ENCODE assay signal across 8 mouse cellular contexts in the genomic region with DNA sequence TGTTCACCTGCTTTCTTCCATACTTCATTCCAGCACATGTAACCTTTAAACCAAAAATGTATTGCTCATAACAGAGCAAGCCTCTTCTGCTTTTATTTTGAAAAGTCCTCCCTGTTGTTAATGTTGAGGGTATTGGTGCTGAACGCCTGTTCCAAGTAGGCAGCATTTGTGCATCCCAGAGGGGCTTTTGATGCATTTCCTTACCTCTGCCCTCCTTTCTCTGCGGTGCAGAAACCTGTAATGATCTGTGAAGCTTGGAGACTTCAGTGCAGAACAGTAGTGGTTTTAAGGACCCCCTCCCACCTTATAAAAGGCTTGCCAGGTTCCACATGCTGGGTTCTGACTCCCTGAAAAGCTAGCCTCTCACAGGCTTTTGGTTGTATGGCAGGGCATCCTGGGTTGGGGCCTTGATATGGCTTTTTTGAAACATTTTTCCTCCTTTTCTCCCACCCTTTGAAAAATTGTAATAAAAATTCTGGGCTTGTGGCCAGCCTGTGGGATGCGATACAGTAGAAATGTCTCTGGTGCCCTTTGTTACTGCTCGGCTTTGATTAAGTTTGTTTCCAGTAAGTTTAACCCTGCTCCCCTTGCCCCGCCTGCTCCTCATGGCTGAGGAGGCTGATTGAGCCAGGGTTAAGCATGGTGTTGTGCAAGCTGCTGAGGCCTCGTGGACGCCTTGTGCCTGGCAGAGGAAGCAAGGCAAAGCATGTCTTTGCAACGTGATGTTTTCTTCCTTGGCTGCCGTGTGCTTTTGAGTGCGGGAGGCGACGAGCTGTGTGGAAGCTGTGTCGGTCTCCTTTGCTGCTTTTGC.
DNase-seq lines count a peak whose midpoint lies in the region; ATAC-seq lines count a peak whose summit lies in the region.

No protein-coding gene starts in this region.

- H3K4me1 ChIP-seq in heart, embryonic 12.5 days (replicated peaks): peaks cover 63% of the 10 kb centered on the region
- H3K4me1 ChIP-seq in kidney, embryonic 15.5 days: peaks cover 73% of the 10 kb centered on the region
- H3K4me1 ChIP-seq in limb, embryonic 13.5 days: peaks cover 67% of the 10 kb centered on the region
- H3K4me1 ChIP-seq in midbrain, embryonic 13.5 days (replicated peaks): peaks cover 60% of the 10 kb centered on the region
- H3K4me1 ChIP-seq in stomach, embryonic 16.5 days (ENCODE audit: control insufficient read depth, insufficient read depth, low read length): peaks cover 64% of the 10 kb centered on the region

- H3K4me3 ChIP-seq in heart, embryonic 12.5 days: no peak overlapping the region
- H3K4me3 ChIP-seq in kidney, embryonic 15.5 days (replicated peaks): no peak overlapping the region
- H3K4me3 ChIP-seq in limb, embryonic 13.5 days: no peak overlapping the region
- H3K4me3 ChIP-seq in midbrain, embryonic 13.5 days (replicated peaks): no peak overlapping the region
- H3K4me3 ChIP-seq in stomach, embryonic 16.5 days (replicated peaks; ENCODE audit: low read length): no peak overlapping the region

- no peaks in the 10 kb centered on the region for H3K27me3 ChIP-seq in heart, embryonic 12.5 days (replicated peaks)
- H3K27me3 ChIP-seq in kidney, embryonic 15.5 days: no peaks in the 10 kb centered on the region
- H3K27me3 ChIP-seq in limb, embryonic 13.5 days: no peaks in the 10 kb centered on the region
- no peaks in the 10 kb centered on the region for H3K27me3 ChIP-seq in midbrain, embryonic 13.5 days
- H3K27me3 ChIP-seq in stomach, embryonic 16.5 days (ENCODE audit: control insufficient read depth, insufficient read depth, low read length): no peaks in the 10 kb centered on the region

- peak; percentile 59 to 85 for DNase-seq in urinary bladder, adult 18-20 months (ENCODE audit: low spot score in 2 of 2)
- no peak for DNase-seq in urinary bladder, adult 2 months (ENCODE audit: low spot score)
- DNase-seq in fibroblast of lung, adult 2 months (ENCODE audit: low read depth): peak; percentile 93

- H3K9ac ChIP-seq in heart, embryonic 12.5 days: peak overlapping the region; percentile 59
- 0 out of 2 replicates have a peak overlapping the region, but pooled peaks have one; percentile 4 for H3K9ac ChIP-seq in kidney, embryonic 15.5 days
- 0 out of 2 replicates have a peak overlapping the region, but pooled peaks have one; percentile 53 for H3K9ac ChIP-seq in limb, embryonic 13.5 days
- H3K9ac ChIP-seq in midbrain, embryonic 13.5 days (replicated peaks): peak overlapping the region; percentile 25; the same call in 1 of the 2 replicates
- H3K9ac ChIP-seq in stomach, embryonic 16.5 days (ENCODE audit: low read length): peak overlapping the region; percentile 44

- no peaks in the 10 kb centered on the region; the same call in 1 of the 2 replicates for H3K36me3 ChIP-seq in heart, embryonic 12.5 days
- peaks cover 18% of the 10 kb centered on the region for H3K36me3 ChIP-seq in kidney, embryonic 15.5 days
- 0 out of 2 replicates have a peak, but pooled peaks cover 5% of the 10 kb centered on the region for H3K36me3 ChIP-seq in limb, embryonic 13.5 days
- no peaks in the 10 kb centered on the region for H3K36me3 ChIP-seq in midbrain, embryonic 13.5 days
- H3K36me3 ChIP-seq in stomach, embryonic 16.5 days (ENCODE audit: control insufficient read depth, insufficient read depth, low read length): no peaks in the 10 kb centered on the region

- ATAC-seq in heart, embryonic 12.5 days (ENCODE audit: insufficient number of reproducible peaks, low FRiP score): no peak
- peak; percentile 76 for ATAC-seq in kidney, embryonic 15.5 days (replicated peaks; ENCODE audit: low FRiP score)
- peak; percentile 87 for ATAC-seq in limb, embryonic 13.5 days (ENCODE audit: low FRiP score, low read depth)
- 0 out of 2 replicates have a peak, but pooled peaks have one; percentile 65 for ATAC-seq in midbrain, embryonic 13.5 days
- ATAC-seq in stomach, embryonic 16.5 days (ENCODE audit: insufficient read depth, low FRiP score): peak; percentile 92

- 34% methylated on average over 13 of the region's 13 CpGs for WGBS in heart, embryonic 12.5 days
- 7% methylated on average over 13 of the region's 13 CpGs for WGBS in kidney, embryonic 15.5 days
- 18% methylated on average over 13 of the region's 13 CpGs for WGBS in limb, embryonic 13.5 days
- WGBS in midbrain, embryonic 13.5 days: 41% methylated on average over 13 of the region's 13 CpGs
- 8% methylated on average over 13 of the region's 13 CpGs for WGBS in stomach, embryonic 16.5 days

- no peaks in the 10 kb centered on the region for H3K9me3 ChIP-seq in heart, embryonic 12.5 days (replicated peaks)
- no peaks in the 10 kb centered on the region for H3K9me3 ChIP-seq in kidney, embryonic 15.5 days (replicated peaks)
- no peaks in the 10 kb centered on the region for H3K9me3 ChIP-seq in limb, embryonic 13.5 days
- H3K9me3 ChIP-seq in midbrain, embryonic 13.5 days: no peaks in the 10 kb centered on the region
- no peaks in the 10 kb centered on the region for H3K9me3 ChIP-seq in stomach, embryonic 16.5 days (replicated peaks; ENCODE audit: control insufficient read depth, low read length)

- H3K4me2 ChIP-seq in heart, embryonic 12.5 days: peak overlapping the region; percentile 14; the same call in 1 of the 2 replicates
- peak overlapping the region; percentile 42 for H3K4me2 ChIP-seq in kidney, embryonic 15.5 days
- H3K4me2 ChIP-seq in limb, embryonic 13.5 days (replicated peaks): peak overlapping the region; percentile 48
- 0 out of 2 replicates have a peak overlapping the region, but pooled peaks have one; percentile 4 for H3K4me2 ChIP-seq in midbrain, embryonic 13.5 days (replicated peaks)
- peak overlapping the region; percentile 38 for H3K4me2 ChIP-seq in stomach, embryonic 16.5 days (ENCODE audit: low read depth, low read length)

- H3K27ac ChIP-seq in heart, embryonic 12.5 days (ENCODE audit: poor library complexity, severe bottlenecking): peak overlapping the region; percentile 80
- peak overlapping the region; percentile 93 for H3K27ac ChIP-seq in kidney, embryonic 15.5 days
- H3K27ac ChIP-seq in limb, embryonic 13.5 days: peak overlapping the region; percentile 93
- H3K27ac ChIP-seq in midbrain, embryonic 13.5 days: peak overlapping the region; percentile 71
- peak overlapping the region; percentile 87 for H3K27ac ChIP-seq in stomach, embryonic 16.5 days (ENCODE audit: low read length)

Comparison
In these comparisons a context has a peak if more than half of its experiments do, and no peak if none do; other contexts are left out.
1. H3K9ac ChIP-seq: peak in every context shown above with its lines; median percentile 59 in heart, embryonic 12.5 days; 53 in limb, embryonic 13.5 days; 44 in stomach, embryonic 16.5 days; 25 in midbrain, embryonic 13.5 days; 4 in kidney, embryonic 15.5 days.